Mouse (Mus musculus) cerebellum, postnatal 14 days (tissue): ENCODE data around the gene Atp8a2.

Experiments
- DNase-seq, 2 experiments: peaks; one replicate each; pipeline ENCODE4 v3.0.0; 2021; ENCODE audit warnings: mixed read lengths in 2 of 2

Gene Atp8a2

GRCm38 (mm10) chr14:59893971-59894370, 303.0 kb downstream of the Atp8a2 start:
- peak in 1 of 2 experiments; percentile 60 for DNase-seq

GRCm38 (mm10) chr14:59892084-59892483, 304.9 kb downstream of the Atp8a2 start:
- DNase-seq, result peak; percentile 32 to 36

- peak; percentile 50 to 55 for DNase-seq
Observed at GRCm38 (mm10) chr14:59891491-59891890, 305.5 kb downstream of the Atp8a2 start.

GRCm38 (mm10) chr14:59890818-59891217, 306.2 kb downstream of the Atp8a2 start:
- DNase-seq, result no peak

GRCm38 (mm10) chr14:59890107-59890506, 306.9 kb downstream of the Atp8a2 start:
- no peak for DNase-seq

- peak in 1 of 2 experiments; percentile 2 for DNase-seq
Observed at GRCm38 (mm10) chr14:59888446-59888845, 308.5 kb downstream of the Atp8a2 start.

GRCm38 (mm10) chr14:59888046-59888445, 308.9 kb downstream of the Atp8a2 start:
- peak in 1 of 2 experiments; percentile 24 for DNase-seq

- peak; percentile 82 for DNase-seq
Observed at GRCm38 (mm10) chr14:59887061-59887861, 309.7 kb downstream of the Atp8a2 start.

- no peak for DNase-seq
Observed at GRCm38 (mm10) chr14:59883517-59884069, 313.4 kb downstream of the Atp8a2 start.

GRCm38 (mm10) chr14:59880829-59881228, 316.1 kb downstream of the Atp8a2 start:
- DNase-seq, result no peak

- DNase-seq, result no peak
Observed at GRCm38 (mm10) chr14:59878248-59878647, 318.7 kb downstream of the Atp8a2 start.

- DNase-seq, result no peak
Observed at GRCm38 (mm10) chr14:59876525-59876924, 320.5 kb downstream of the Atp8a2 start.

- DNase-seq, result no peak
Observed at GRCm38 (mm10) chr14:59868369-59868768, 328.6 kb downstream of the Atp8a2 start.

GRCm38 (mm10) chr14:59867749-59868148, 329.2 kb downstream of the Atp8a2 start:
- no peak for DNase-seq

- DNase-seq, result no peak
Observed at GRCm38 (mm10) chr14:59866001-59866400, 331.0 kb downstream of the Atp8a2 start.

- no peak for DNase-seq
Observed at GRCm38 (mm10) chr14:59862351-59862750, 334.6 kb downstream of the Atp8a2 start.

GRCm38 (mm10) chr14:59859830-59860229, 337.1 kb downstream of the Atp8a2 start:
- no peak for DNase-seq

GRCm38 (mm10) chr14:59858501-59859225, 338.3 kb downstream of the Atp8a2 start:
- no peak for DNase-seq

- no peak for DNase-seq
Observed at GRCm38 (mm10) chr14:59853139-59853538, 343.8 kb downstream of the Atp8a2 start.

- DNase-seq, result peak; percentile 24 to 43
Observed at GRCm38 (mm10) chr14:59846609-59847375, 350.2 kb downstream of the Atp8a2 start.

- no peak for DNase-seq
Observed at GRCm38 (mm10) chr14:59843264-59843942, 353.6 kb downstream of the Atp8a2 start.
